In the genomic region with DNA sequence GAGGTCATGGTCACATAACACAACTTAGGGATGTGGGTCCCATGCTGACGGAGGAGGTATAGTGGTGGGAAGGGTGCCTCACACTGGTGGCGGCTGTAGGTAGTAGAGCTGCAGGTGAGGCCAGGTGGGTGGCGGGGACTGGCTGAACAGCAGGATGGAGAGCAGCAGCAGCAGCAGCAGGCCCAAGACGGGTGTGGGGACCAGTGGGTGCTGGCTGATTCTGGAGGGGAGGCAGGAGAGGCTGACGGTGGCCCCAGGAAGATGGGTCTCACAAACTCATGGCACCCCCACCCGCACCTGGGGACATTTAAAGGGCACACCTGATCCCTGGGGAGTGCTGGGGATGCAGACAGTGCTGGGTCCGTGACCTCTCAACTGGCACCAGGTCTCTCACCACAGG, we compare ENCODE assay signal across 12 mouse cellular contexts.
"Had no signal": no experiment of that assay in that cellular context is flagged by ENCODE, and none has a peak within 500 bp of the region (broad histone marks: within the 10 kb centered on the region; RNA-seq: fewer than 3 reads in every experiment).

No protein-coding gene starts in this region.

- DNase-seq: retina, postnatal 1 day; right cerebral cortex, adult 18-20 months; right cerebral cortex, postnatal 14 days; right cerebral cortex, postnatal 25 days; right cerebral cortex, postnatal 4 days; spleen, adult 18-20 months; thymus, adult 18-20 months; thymus, adult 2 months; thymus, postnatal 14 days; thymus, postnatal 25 days; thymus, postnatal 36 days; thymus, postnatal 4 days had no signal
